Mouse (Mus musculus): ENCODE results near the gene Ptov1. TPM values are rescaled to one million over a fixed set of nuclear protein-coding genes. Genes with fewer than 3 reads are reported as not detected.

Ptov1 gene
- polyA plus RNA-seq, 2 experiments, result 471 to 751 TPM

DNA sequence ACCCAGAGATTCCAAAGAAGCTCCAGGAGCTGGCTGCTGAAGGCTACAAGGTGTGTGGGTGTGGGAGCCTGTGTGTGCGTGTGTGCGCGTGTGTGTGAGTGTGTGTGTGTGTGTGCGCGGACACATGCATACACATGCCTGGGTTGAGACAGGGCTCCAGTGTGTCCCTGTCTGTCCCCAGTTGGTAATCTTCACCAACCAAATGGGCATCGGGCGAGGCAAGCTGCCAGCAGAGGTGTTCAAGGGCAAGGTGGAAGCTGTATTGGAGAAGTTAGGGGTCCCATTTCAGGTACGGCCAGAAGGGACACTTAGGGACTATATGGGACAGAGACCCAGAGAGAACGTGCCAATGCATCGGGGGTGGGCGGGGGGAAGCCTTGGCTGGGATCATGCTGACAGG lies 9.7 kb downstream of the Ptov1 start:
- DNase-seq (ENCODE audit: low spot score) (no peak), ATAC-seq (ENCODE audit: low FRiP score, low read depth) (no peak)
- no peak overlapping the region for H3K4me2 ChIP-seq (replicated peaks; ENCODE audit: low read depth, low read length, severe bottlenecking)
- H3K27me3 ChIP-seq (ENCODE audit: control insufficient read depth, insufficient read depth, low read length), result no peaks in the 10 kb centered on the region
- no peak overlapping the region for H3K4me3 ChIP-seq (replicated peaks; ENCODE audit: low read length)
- TF ChIP-seq POLR2A (IDR thresholded peaks at IDR 0.05; ENCODE audit: borderline replicate concordance, extremely low read depth, insufficient read depth, insufficient read length), result no peak
- no peak overlapping the region for H3K9ac ChIP-seq (ENCODE audit: low read depth, low read length, severe bottlenecking)
- peaks cover 41% of the 10 kb centered on the region for H3K36me3 ChIP-seq (ENCODE audit: control insufficient read depth, insufficient read depth, low read length)
- H3K4me1 ChIP-seq (ENCODE audit: control insufficient read depth, insufficient read depth, low read length), result peaks cover 12% of the 10 kb centered on the region
- H3K27ac ChIP-seq (replicated peaks; ENCODE audit: low read depth, low read length), result no peak overlapping the region
- H3K9me3 ChIP-seq (ENCODE audit: control insufficient read depth, low read length), result no peaks in the 10 kb centered on the region
- 93% methylated on average over 11 of the region's 11 CpGs for WGBS

DNA sequence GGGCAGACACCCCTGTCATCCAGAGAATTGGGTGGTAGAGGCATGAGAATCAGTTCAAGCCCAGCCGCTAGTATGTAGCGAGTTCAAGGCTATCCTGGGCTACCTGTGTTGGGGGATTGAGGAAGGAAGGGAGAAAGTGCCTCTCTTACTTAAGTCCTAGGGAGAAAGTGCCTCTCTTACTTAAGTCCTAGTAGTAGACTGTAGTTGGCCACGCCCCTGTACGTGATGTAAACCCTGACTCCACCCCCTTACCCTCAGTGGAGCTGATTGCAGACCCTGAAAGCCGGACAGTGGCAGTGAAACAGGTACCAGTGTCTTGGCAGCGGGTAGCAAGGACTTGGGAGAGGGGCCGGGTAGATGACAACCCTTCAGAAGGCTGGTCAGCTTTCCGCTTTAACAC lies 11.7 kb downstream of the Ptov1 start:
- peaks cover 21% of the 10 kb centered on the region for H3K4me1 ChIP-seq (ENCODE audit: control insufficient read depth, insufficient read depth, low read length)
- 27% methylated on average over 8 of the region's 8 CpGs for WGBS
- peak overlapping the region; percentile 74 for H3K4me3 ChIP-seq (replicated peaks; ENCODE audit: low read length)
- H3K9me3 ChIP-seq (ENCODE audit: control insufficient read depth, low read length), result no peaks in the 10 kb centered on the region
- peak overlapping the region; percentile 92 for H3K4me2 ChIP-seq (replicated peaks; ENCODE audit: low read depth, low read length, severe bottlenecking)
- H3K36me3 ChIP-seq (ENCODE audit: control insufficient read depth, insufficient read depth, low read length), result peaks cover 25% of the 10 kb centered on the region
- no peak overlapping the region for H3K27ac ChIP-seq (replicated peaks; ENCODE audit: low read depth, low read length)
- no peak for ATAC-seq (ENCODE audit: low FRiP score, low read depth)
- no peaks in the 10 kb centered on the region for H3K27me3 ChIP-seq (ENCODE audit: control insufficient read depth, insufficient read depth, low read length)
- TF ChIP-seq POLR2A (IDR thresholded peaks at IDR 0.05; ENCODE audit: borderline replicate concordance, extremely low read depth, insufficient read depth, insufficient read length), result no peak
- peak overlapping the region; percentile 76 for H3K9ac ChIP-seq (ENCODE audit: low read depth, low read length, severe bottlenecking)
- peak; percentile 48 for DNase-seq (ENCODE audit: low spot score)

DNA sequence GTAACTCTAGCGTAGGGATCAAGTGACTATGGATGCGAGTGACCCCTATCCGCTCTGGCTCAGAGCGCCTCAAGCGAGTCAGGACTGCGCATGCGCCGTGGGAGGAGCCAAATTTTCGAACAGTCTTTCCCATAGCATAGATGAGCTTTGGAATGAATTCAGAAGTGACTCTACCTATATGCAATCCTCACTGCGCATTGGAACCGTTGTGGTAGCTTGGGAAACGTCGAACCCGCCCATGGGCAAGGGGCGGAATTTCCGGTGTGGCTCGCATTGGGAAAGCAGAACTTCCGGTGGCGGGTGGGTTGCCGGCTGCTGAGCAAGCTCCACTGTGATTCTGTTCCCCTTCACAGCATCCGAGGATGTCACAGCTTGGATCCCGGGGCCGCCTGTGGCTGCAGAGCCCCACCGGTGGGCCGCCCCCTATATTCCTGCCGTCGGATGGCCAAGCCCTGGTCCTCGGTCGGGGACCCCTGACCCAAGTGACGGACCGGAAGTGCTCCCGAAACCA lies 12.5 kb downstream of the Ptov1 start, which contains the start of gene Pnkp:
TSS of gene Pnkp (plus strand) at position 98 of the 511 bp plus-strand sequence.
- Histone ChIP-seq H3K9me3 (ENCODE audit: control insufficient read depth, low read length) (no peaks in the 10 kb centered on the region), H3K4me1 (ENCODE audit: control insufficient read depth, insufficient read depth, low read length) (peaks cover 21% of the 10 kb centered on the region), H3K4me3 (replicated peaks; ENCODE audit: low read length) (peak within 1 kb of the TSS; percentile 74), H3K36me3 (ENCODE audit: control insufficient read depth, insufficient read depth, low read length) (peaks cover 21% of the 10 kb centered on the region), H3K27ac (replicated peaks; ENCODE audit: low read depth, low read length) (peak within 1 kb of the TSS; percentile 79), H3K4me2 (replicated peaks; ENCODE audit: low read depth, low read length, severe bottlenecking) (peak within 1 kb of the TSS; percentile 92), H3K9ac (ENCODE audit: low read depth, low read length, severe bottlenecking) (peak within 1 kb of the TSS; percentile 76), H3K27me3 (ENCODE audit: control insufficient read depth, insufficient read depth, low read length) (no peaks in the 10 kb centered on the region)
- 0 out of 2 replicates have a peak, but pooled peaks have one; percentile 24 for TF ChIP-seq POLR2A (IDR thresholded peaks at IDR 0.05; ENCODE audit: borderline replicate concordance, extremely low read depth, insufficient read depth, insufficient read length)
- DNase-seq (ENCODE audit: low spot score) (peak; percentile 93), ATAC-seq (ENCODE audit: low FRiP score, low read depth) (peak; percentile 58)
- WGBS, result under 1% methylated on average over 32 of the region's 32 CpGs

DNA sequence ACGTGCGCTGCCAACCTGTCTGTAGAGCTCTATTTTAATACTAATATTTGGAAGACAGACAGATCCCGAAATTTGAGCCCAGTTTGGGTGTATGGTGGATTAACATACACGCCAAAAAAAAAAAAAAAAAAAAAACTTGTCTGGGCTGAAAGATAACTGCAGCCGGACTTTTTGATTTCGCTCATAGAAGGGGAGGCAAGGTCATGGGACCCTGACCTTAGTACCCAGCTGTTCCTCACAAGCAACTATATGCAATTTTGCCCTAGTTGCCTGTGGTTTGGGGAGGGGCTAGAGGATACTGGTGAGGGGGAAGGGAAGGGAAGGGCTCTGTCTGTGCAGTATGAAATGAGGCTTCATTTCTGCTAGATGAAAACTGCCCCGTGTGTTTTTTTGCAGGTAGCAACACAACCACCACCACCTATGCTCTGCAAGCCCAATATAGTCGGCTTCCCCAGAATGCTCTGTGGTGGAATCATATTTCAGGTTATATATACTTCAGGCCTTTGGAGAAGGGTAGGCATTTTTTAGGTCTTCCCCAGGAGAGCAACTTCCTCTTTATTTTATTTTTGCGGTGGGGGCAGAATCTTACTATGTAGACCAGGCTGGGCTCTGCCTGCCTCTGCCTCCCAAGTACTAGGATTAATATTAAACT lies 13.2 kb downstream of the Ptov1 start:
- no peak for TF ChIP-seq POLR2A (IDR thresholded peaks at IDR 0.05; ENCODE audit: borderline replicate concordance, extremely low read depth, insufficient read depth, insufficient read length)
- Histone ChIP-seq H3K27me3 (ENCODE audit: control insufficient read depth, insufficient read depth, low read length) (no peaks in the 10 kb centered on the region), H3K36me3 (ENCODE audit: control insufficient read depth, insufficient read depth, low read length) (peaks cover 22% of the 10 kb centered on the region), H3K27ac (replicated peaks; ENCODE audit: low read depth, low read length) (peak overlapping the region; percentile 79; the same call in 1 of the 2 replicates), H3K4me2 (replicated peaks; ENCODE audit: low read depth, low read length, severe bottlenecking) (peak overlapping the region; percentile 92), H3K4me1 (ENCODE audit: control insufficient read depth, insufficient read depth, low read length) (peaks cover 21% of the 10 kb centered on the region), H3K9ac (ENCODE audit: low read depth, low read length, severe bottlenecking) (no peak overlapping the region), H3K4me3 (replicated peaks; ENCODE audit: low read length) (peak overlapping the region; percentile 74), H3K9me3 (ENCODE audit: control insufficient read depth, low read length) (no peaks in the 10 kb centered on the region)
- no peak for ATAC-seq (ENCODE audit: low FRiP score, low read depth)
- no peak for DNase-seq (ENCODE audit: low spot score)
- WGBS, result 65% methylated on average over 9 of the region's 9 CpGs

DNA sequence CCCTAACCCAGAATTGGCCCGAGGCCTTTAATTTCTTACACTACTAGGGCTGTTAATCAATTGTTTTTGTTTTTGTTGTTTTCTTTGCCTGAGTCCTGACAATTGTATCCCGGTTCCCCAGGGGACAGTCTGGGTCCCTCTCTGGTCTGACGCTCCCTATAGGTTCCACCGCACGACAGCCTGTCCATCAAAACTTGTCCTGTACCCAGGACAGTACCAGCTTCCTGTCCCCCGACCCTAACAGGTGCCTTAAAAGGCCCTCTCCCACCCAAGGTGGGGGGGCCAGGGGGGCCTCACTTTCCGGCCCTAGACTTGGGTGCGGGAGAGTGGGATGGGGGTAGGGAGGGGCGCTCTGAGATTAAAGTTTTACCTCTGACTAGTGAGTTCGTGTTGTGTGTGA lies 14.6 kb downstream of the Ptov1 start:
- H3K9ac ChIP-seq (ENCODE audit: low read depth, low read length, severe bottlenecking), result peak overlapping the region; percentile 54
- peak overlapping the region; percentile 51 for H3K4me3 ChIP-seq (replicated peaks; ENCODE audit: low read length)
- no peak for ATAC-seq (ENCODE audit: low FRiP score, low read depth)
- H3K9me3 ChIP-seq (ENCODE audit: control insufficient read depth, low read length), result no peaks in the 10 kb centered on the region
- WGBS, result 47% methylated on average over 10 of the region's 10 CpGs
- H3K27ac ChIP-seq (replicated peaks; ENCODE audit: low read depth, low read length), result peak overlapping the region; percentile 84
- peaks cover 16% of the 10 kb centered on the region for H3K36me3 ChIP-seq (ENCODE audit: control insufficient read depth, insufficient read depth, low read length)
- peak overlapping the region; percentile 95 for H3K4me2 ChIP-seq (replicated peaks; ENCODE audit: low read depth, low read length, severe bottlenecking)
- H3K4me1 ChIP-seq (ENCODE audit: control insufficient read depth, insufficient read depth, low read length), result peaks cover 27% of the 10 kb centered on the region
- H3K27me3 ChIP-seq (ENCODE audit: control insufficient read depth, insufficient read depth, low read length), result no peaks in the 10 kb centered on the region
- no peak for DNase-seq (ENCODE audit: low spot score)
- TF ChIP-seq POLR2A (IDR thresholded peaks at IDR 0.05; ENCODE audit: borderline replicate concordance, extremely low read depth, insufficient read depth, insufficient read length), result no peak
